Mouse (Mus musculus): ENCODE data around the gene Fgfr1op. TPM values are rescaled to one million over a fixed set of nuclear protein-coding genes. Genes with fewer than 3 reads are reported as not detected.
"Not testable (repeated sequence)": the region's sequence is repeated elsewhere in the genome, so short reads cannot be mapped to it uniquely, and the experiment has no call there.

The Fgfr1op gene
- total RNA-seq (2014; fragmentation: Nextera tagmentation) (24.8 and 28.4 TPM in 2 replicates), total RNA-seq (2017) (46.3 and 47.3 TPM in 2 replicates), polyA plus RNA-seq (2012) (5.4 and 13.7 TPM in 2 replicates)

DNA sequence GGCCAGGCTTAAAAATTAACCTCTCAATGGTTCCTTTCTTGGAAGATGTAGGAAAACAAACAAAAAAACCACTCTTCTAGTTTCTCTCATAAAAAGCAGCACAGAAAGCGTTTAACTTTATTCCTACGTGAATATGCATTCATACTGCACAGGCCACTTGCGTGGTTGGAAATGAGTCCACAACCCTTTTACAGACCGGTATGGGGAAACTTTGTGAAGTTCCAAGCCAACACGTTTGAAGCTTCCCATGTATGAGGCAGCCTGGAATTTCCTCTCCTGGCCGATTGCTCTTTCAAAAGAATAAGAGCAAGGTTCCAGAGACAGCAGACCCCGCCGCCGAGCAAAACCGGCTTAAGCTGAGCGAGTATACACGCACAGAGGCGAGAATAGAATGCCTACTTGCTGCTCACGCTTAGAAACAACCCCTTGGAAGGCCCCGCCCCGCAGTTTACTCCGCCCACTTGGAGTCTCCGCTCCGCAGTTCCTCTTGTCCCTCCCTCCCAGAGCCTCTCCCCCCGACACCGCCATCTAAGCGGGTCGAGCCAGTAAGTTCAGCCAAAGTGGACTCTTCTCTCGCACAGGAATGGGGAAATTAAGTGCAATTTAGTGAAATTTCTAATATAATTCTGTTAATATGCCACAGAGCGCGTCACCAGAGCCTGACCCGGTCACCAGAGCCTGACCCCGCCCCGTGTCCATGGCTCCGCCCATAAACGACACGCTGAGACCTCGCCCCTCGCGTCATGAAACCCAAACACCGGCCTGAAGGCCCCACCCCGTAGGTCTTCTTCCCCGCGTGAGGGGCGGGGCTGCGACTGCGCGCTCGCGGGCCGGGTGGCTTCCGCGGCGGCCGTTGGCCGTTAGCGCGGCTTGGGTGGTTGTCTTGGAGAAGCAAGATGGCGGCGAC lies at the start of gene Fgfr1op:
Fgfr1op (plus strand) TSS at position 801 of the 907 bp plus-strand sequence.
- Histone ChIP-seq H3K36me3 (replicated peaks) (peaks cover 18% of the 10 kb centered on the region), H3K4me3 (ENCODE audit: low read depth, low read length) (peak within 1 kb of the TSS; percentile 74)
- H3K4me1 ChIP-seq (ENCODE audit: insufficient read depth, low read depth, low read length); H3K27me3 ChIP-seq (ENCODE audit: insufficient read depth, low read length); H3K9me3 ChIP-seq (replicated peaks); DNase-seq (ENCODE audit: low spot score): not testable (repeated sequence)
- ATAC-seq (ENCODE audit: extremely low read depth, insufficient number of reproducible peaks, low FRiP score, poor library complexity, severe bottlenecking) = peak; percentile 88

DNA sequence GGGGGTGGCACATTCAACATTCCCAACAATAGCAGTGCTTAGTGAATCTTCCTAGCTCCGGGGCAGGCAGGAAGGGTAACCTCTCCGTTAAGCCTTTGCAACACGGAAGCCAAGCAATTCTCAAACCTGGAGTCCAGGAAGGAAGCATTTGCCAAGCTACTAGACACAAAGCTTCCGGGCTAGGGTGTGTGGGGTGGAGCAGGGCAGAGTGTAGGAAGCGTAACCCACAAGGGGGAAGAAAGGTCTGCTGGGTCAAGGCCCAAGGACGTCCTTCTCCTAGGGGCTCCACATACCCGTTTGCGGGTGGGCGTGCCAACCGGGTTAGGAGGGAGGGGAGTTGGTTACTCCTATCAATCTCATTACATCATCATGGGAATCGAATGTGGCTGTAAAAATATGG lies 48.9 kb upstream of the Fgfr1op start:
- H3K36me3 ChIP-seq (replicated peaks); H3K9me3 ChIP-seq (replicated peaks); H3K27me3 ChIP-seq (ENCODE audit: insufficient read depth, low read length); H3K4me1 ChIP-seq (ENCODE audit: insufficient read depth, low read depth, low read length); ATAC-seq (ENCODE audit: extremely low read depth, insufficient number of reproducible peaks, low FRiP score, poor library complexity, severe bottlenecking); DNase-seq (ENCODE audit: low spot score); H3K4me3 ChIP-seq (ENCODE audit: low read depth, low read length): not testable (repeated sequence)

DNA sequence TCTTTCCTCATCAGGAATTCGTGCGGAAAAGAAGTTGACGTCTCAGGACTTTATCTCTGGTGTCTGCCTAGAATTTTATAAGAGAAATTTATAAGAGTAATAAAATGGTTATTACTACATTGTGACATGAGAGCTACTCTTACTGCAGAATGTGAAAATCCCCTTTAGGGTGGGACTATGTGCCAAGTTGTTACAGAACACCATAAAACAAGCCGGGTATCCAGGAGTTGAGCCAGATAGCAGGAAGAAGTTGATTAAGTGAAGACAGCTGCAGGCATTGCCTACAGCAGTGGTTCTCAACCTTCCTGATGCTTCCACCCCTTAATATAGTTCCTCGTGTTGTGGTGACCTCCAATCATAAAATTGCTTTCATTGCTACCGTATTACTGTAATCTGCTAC lies 48.4 kb upstream of the Fgfr1op start:
- ATAC-seq (ENCODE audit: extremely low read depth, insufficient number of reproducible peaks, low FRiP score, poor library complexity, severe bottlenecking) = not testable (repeated sequence)

DNA sequence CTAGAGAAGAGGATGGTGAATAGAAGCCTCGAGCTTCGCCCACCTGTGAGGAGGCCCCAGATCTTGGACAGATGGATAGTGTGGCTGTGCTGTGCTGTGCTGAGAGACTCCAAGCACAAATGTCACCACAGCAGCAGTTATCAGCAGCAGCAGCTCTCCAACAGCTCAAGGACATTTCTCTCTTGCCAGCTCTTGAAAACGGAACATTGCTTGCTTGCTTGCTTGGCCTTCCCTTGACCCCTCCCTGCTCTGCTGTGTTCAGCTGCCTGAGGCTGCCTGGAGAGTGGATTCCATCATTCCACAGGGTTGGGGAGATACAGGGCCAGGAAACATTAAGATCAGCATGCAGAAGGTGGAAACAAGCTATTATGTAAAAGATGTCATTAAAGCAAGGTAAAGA lies 42.3 kb upstream of the Fgfr1op start:
- not testable (repeated sequence) for H3K27me3 ChIP-seq (ENCODE audit: insufficient read depth, low read length); H3K9me3 ChIP-seq (replicated peaks); H3K4me1 ChIP-seq (ENCODE audit: insufficient read depth, low read depth, low read length); H3K4me3 ChIP-seq (ENCODE audit: low read depth, low read length); H3K36me3 ChIP-seq (replicated peaks); DNase-seq (ENCODE audit: low spot score); ATAC-seq (ENCODE audit: extremely low read depth, insufficient number of reproducible peaks, low FRiP score, poor library complexity, severe bottlenecking)

More for the DNA sequence above, 48.4 kb upstream of the Fgfr1op start:
- not testable (repeated sequence) for DNase-seq (ENCODE audit: low spot score); H3K9me3 ChIP-seq (replicated peaks); H3K4me1 ChIP-seq (ENCODE audit: insufficient read depth, low read depth, low read length); H3K36me3 ChIP-seq (replicated peaks); H3K4me3 ChIP-seq (ENCODE audit: low read depth, low read length); H3K27me3 ChIP-seq (ENCODE audit: insufficient read depth, low read length)

DNA sequence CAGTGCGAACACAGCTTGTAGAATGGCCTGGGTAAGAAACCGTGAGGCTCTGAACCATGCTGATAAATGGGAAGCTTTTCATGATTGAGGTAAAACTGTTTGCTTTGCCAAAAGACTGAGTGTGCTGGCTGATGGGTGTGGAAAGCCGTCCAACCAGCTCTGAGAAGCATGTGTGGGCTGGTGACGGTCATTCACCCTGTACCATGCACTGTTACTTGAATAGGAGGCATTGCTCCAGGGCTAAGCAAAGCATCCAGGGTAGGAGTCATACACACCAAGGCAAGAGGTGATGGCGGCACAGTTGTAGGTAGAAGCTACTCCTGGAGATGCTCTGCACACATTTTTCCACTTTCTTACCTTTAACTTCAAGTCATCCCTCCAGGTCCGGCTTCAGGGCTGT lies 40.7 kb upstream of the Fgfr1op start:
- not testable (repeated sequence) for H3K27me3 ChIP-seq (ENCODE audit: insufficient read depth, low read length)

DNA sequence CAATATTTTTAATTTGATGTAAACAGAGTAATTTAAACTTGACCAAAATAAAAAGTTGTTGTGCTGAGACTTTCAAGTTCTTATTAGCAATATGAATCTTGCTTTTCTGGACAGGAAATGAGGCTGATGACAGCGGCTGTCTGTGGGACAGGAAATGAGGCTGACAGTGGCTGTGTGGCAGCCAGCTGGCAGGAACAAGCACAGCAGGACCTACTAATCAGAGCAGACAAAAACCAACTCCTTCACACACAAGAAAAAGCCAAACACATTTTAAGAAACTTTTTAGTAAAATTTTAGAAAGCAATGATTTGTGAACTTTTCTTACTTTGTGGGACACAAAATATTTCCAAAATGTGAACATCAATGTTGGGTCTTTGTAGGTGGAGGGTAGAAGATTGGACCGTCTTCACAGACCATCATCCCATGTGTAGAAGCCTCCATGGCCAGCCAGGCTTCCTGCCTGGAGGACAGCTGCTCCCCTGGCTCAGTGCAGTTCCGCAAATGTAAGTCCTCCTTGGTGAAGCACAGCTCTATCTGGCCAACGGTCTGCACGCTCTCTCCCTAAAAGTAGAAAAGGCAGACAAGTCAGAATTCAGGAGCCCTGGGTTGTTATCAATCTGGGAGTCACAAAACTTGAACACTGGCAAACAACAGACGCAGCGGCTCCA lies 36.8 kb upstream of the Fgfr1op start:
- H3K9me3 ChIP-seq (replicated peaks); DNase-seq (ENCODE audit: low spot score); H3K4me1 ChIP-seq (ENCODE audit: insufficient read depth, low read depth, low read length); H3K27me3 ChIP-seq (ENCODE audit: insufficient read depth, low read length); H3K4me3 ChIP-seq (ENCODE audit: low read depth, low read length); H3K36me3 ChIP-seq (replicated peaks); ATAC-seq (ENCODE audit: extremely low read depth, insufficient number of reproducible peaks, low FRiP score, poor library complexity, severe bottlenecking): not testable (repeated sequence)

More for the DNA sequence above, 40.7 kb upstream of the Fgfr1op start:
- not testable (repeated sequence) for H3K9me3 ChIP-seq (replicated peaks); H3K4me1 ChIP-seq (ENCODE audit: insufficient read depth, low read depth, low read length); DNase-seq (ENCODE audit: low spot score); H3K36me3 ChIP-seq (replicated peaks); ATAC-seq (ENCODE audit: extremely low read depth, insufficient number of reproducible peaks, low FRiP score, poor library complexity, severe bottlenecking); H3K4me3 ChIP-seq (ENCODE audit: low read depth, low read length)

DNA sequence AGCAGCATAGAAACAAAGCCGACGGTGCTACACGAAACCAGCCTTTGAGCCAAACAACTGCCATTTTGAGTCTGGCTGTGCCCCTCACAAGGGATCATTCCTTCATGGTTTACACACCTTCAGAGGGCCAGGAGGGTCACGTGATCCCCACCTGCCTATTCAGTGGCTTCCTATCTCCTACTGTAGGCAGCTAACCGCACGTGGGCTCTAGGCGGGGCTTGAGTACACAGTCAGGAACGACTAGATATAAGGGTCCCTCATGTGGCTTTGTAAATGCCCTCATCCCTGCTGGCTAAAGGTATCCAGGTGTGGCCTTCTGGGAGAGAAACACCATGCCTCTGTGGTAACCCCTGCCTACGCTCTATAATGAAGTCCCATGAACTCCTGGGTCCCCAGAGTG lies 35.7 kb upstream of the Fgfr1op start:
- not testable (repeated sequence) for H3K4me3 ChIP-seq (ENCODE audit: low read depth, low read length); ATAC-seq (ENCODE audit: extremely low read depth, insufficient number of reproducible peaks, low FRiP score, poor library complexity, severe bottlenecking); DNase-seq (ENCODE audit: low spot score); H3K36me3 ChIP-seq (replicated peaks); H3K9me3 ChIP-seq (replicated peaks); H3K4me1 ChIP-seq (ENCODE audit: insufficient read depth, low read depth, low read length); H3K27me3 ChIP-seq (ENCODE audit: insufficient read depth, low read length)

DNA sequence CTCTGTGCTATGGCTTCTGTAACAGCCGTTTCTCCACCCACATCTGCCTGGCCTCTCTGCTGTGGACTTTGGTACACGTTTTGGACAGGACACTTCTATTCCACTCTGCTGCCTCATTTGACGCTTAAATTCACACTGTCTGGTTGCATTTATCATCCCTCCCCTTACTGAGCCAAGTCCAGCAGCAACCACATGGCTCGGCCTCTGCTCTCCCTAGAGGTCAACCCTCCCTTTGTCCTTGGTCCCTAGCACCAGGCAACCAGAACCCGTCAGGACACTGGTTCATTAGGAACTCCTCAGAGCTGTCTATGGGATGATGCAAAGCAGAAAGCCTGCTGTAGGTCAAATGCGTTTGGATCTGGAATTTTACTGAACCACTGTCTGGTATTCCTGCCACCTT lies 34.5 kb upstream of the Fgfr1op start:
- not testable (repeated sequence) for ATAC-seq (ENCODE audit: extremely low read depth, insufficient number of reproducible peaks, low FRiP score, poor library complexity, severe bottlenecking); H3K4me1 ChIP-seq (ENCODE audit: insufficient read depth, low read depth, low read length); DNase-seq (ENCODE audit: low spot score); H3K36me3 ChIP-seq (replicated peaks); H3K4me3 ChIP-seq (ENCODE audit: low read depth, low read length); H3K9me3 ChIP-seq (replicated peaks); H3K27me3 ChIP-seq (ENCODE audit: insufficient read depth, low read length)

DNA sequence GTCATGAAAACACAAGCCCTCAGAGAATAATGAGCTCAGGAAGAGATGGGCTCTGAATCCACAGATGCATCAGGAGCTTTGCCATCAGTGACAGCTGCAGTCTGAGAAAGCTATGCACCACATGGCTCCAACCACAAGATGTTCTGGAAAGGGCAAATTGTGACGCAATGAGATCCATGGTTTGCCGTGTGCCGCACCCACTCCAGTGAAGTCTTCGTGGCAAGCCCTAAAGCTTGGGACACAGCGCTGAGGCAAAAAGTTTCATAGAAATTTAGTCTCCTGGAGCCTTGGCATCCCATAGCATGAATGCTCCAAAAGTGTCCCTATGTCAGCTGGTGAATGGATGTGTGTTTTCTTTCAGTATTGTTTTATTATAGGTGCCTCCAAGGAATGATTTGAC lies 27.2 kb upstream of the Fgfr1op start:
- not testable (repeated sequence) for H3K27me3 ChIP-seq (ENCODE audit: insufficient read depth, low read length); H3K4me3 ChIP-seq (ENCODE audit: low read depth, low read length); H3K9me3 ChIP-seq (replicated peaks); ATAC-seq (ENCODE audit: extremely low read depth, insufficient number of reproducible peaks, low FRiP score, poor library complexity, severe bottlenecking); H3K4me1 ChIP-seq (ENCODE audit: insufficient read depth, low read depth, low read length); H3K36me3 ChIP-seq (replicated peaks); DNase-seq (ENCODE audit: low spot score)

DNA sequence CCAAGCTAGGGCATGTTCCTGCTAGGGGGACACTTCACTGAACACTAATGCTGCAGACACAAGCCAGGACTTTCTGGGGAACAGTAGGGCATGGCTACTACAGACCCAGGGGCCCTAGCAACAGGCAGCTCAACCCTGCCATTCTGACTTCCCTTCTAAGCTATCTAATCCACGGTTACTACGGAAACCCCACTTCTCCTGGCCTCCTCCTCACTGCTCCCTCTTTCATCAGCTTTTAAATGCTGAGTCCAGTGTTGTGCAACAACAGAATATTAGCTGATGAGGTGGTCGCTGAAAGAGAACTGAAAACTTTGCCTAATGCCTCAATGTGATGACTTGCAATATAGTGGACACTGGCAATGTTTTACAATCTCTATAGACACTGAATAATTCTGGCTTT lies 25.1 kb upstream of the Fgfr1op start:
- DNase-seq (ENCODE audit: low spot score); H3K36me3 ChIP-seq (replicated peaks); ATAC-seq (ENCODE audit: extremely low read depth, insufficient number of reproducible peaks, low FRiP score, poor library complexity, severe bottlenecking): not testable (repeated sequence)

DNA sequence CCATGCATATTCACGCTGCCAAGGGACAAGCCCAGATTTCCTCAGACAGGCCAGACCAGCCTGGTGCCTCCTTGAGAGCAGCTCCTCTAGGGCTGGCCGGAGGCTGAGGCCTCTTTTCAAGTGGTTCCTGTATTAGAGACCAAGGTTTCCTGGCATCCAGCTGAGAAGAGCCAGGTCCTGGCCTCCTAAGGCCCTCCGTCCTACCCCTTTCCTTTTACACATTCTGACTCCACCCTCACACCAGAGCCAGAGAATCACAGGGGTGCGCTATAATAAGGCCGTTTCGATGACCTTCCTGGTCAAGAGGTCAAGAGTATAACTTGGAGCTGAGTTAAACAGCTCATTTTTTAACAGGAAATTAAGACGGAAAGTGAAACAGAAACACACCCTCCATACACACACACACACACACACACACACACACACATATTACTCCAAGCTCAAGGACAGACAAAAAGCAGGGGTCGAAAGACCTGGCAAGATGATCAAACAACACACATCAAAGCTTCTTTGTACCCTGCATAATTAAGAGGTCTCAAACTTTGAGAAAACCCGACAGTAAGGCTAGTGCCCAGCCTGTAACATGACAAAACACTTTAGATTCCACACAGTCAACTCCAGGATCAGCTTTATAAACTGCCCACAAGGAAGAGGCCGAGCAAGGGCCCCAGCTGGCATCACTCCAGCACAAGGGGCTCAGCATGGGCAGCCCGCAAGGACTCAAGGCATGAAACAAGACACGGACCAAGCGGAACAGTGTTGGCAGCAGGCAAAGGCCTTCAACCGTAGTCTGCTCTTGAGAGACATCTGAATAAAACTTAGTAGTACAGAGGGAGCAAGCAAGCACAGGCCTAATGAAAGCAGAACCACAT lies 21.3 kb upstream of the Fgfr1op start:
- not testable (repeated sequence) for H3K36me3 ChIP-seq (replicated peaks); H3K4me3 ChIP-seq (ENCODE audit: low read depth, low read length); H3K27me3 ChIP-seq (ENCODE audit: insufficient read depth, low read length); H3K9me3 ChIP-seq (replicated peaks); H3K4me1 ChIP-seq (ENCODE audit: insufficient read depth, low read depth, low read length); ATAC-seq (ENCODE audit: extremely low read depth, insufficient number of reproducible peaks, low FRiP score, poor library complexity, severe bottlenecking); DNase-seq (ENCODE audit: low spot score)

More for the DNA sequence above, 25.1 kb upstream of the Fgfr1op start:
- H3K27me3 ChIP-seq (ENCODE audit: insufficient read depth, low read length); H3K9me3 ChIP-seq (replicated peaks); H3K4me1 ChIP-seq (ENCODE audit: insufficient read depth, low read depth, low read length); H3K4me3 ChIP-seq (ENCODE audit: low read depth, low read length): not testable (repeated sequence)

All from G1E (cell line).